Mouse (Mus musculus) hindbrain, embryonic 13.5 days (tissue): ENCODE data around the gene Prrc2b. TPM values are rescaled to one million over a fixed set of nuclear protein-coding genes. Genes with fewer than 3 reads are reported as not detected.

Source experiments
- ATAC-seq: fragments of 200-750 bp; cut with Nextera tagmentation; 2 replicates; pipeline ENCODE4 v1.8.0; 2017; ENCODE audit warnings: moderate TSS enrichment; ENCODE audit not compliant: low FRiP score
- H3K27ac ChIP-seq: fragments of 300-500 bp; sonication (generic); 2 replicates; pipeline ENCODE4 v1.5.1; 2015; ENCODE audit warnings: inconsistent platforms, mild to moderate bottlenecking, moderate library complexity
- H3K27me3 ChIP-seq: fragments of 300-500 bp; sonication (generic); 2 replicates; pipeline ENCODE4 v1.6.1; 2015; ENCODE audit warnings: mild to moderate bottlenecking, inconsistent platforms
- H3K36me3 ChIP-seq: fragments of 300-500 bp; sonication (generic); 2 replicates; pipeline ENCODE4 v1.6.1; 2015; ENCODE audit warnings: mild to moderate bottlenecking, inconsistent platforms
- H3K4me1 ChIP-seq: fragments of 300-500 bp; sonication (generic); replicated peaks from 2 replicates; pipeline ENCODE4 v1.6.1; 2015; ENCODE audit warnings: inconsistent platforms
- H3K4me2 ChIP-seq: fragments of 300-500 bp; sonication (generic); 2 replicates; pipeline ENCODE4 v1.6.1; 2015; ENCODE audit warnings: inconsistent platforms, mild to moderate bottlenecking, moderate library complexity
- H3K4me3 ChIP-seq: fragments of 300-500 bp; sonication (generic); 2 replicates; pipeline ENCODE4 v1.5.1; 2015; ENCODE audit warnings: mild to moderate bottlenecking, inconsistent platforms
- H3K9ac ChIP-seq: fragments of 300-500 bp; sonication (generic); 2 replicates; pipeline ENCODE4 v1.6.1; 2015; ENCODE audit warnings: mild to moderate bottlenecking, inconsistent platforms
- H3K9me3 ChIP-seq: fragments of 300-500 bp; sonication (generic); 2 replicates; pipeline ENCODE4 v1.6.1; 2016; ENCODE audit warnings: inconsistent platforms
- WGBS: fragments of 180-500 bp; shearing (Covaris S2); methylation state at CpG from one replicate; pipeline ENCODE4 v1.1.7; 2015; 5-methylcytosine and 5-hydroxymethylcytosine counted together
- polyA plus RNA-seq: library from polyadenylated mRNA; unstranded; fragments of >200 nt; fragmentation: Nextera tagmentation; extraction: Ambion mirVana; gene quantifications from 2 replicates; pipeline ENCODE4 v1.2.1, GENCODE M21; 2015

Gene Prrc2b
- polyA plus RNA-seq, 1 experiment from 2014 or later, result 68.8 TPM

DNA sequence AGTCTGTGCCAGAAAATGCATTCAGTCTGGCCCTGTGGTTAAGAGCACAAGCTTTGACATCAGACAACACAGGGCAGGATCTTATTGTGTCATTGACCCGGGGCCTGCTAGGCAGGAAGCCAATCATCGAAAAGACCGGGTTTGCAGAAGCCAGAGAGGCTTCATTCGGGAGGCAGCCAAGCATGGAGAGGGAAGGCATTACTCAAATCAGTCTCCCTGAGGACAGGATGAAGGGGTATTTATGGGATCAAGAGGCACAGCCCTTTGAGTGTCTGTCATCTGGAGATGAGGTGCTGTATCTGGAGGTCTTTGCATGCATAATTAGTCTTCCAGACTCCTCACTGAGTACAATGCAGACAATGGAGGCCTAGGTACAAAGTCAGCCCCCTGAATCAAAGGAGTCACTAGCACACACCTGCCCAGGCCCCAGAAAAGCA, 10.4 kb upstream of the Prrc2b start:
- 31% methylated on average over 4 of the region's 4 CpGs for WGBS
- Histone ChIP-seq H3K4me3 (no peak overlapping the region), H3K36me3 (no peaks in the 10 kb centered on the region), H3K27me3 (no peaks in the 10 kb centered on the region), H3K9me3 (no peaks in the 10 kb centered on the region), H3K4me2 (no peak overlapping the region), H3K9ac (peak overlapping the region; percentile 39; the same call in 1 of the 2 replicates), H3K27ac (no peak overlapping the region), H3K4me1 (peaks cover 17% of the 10 kb centered on the region)
- ATAC-seq, result no peak

DNA sequence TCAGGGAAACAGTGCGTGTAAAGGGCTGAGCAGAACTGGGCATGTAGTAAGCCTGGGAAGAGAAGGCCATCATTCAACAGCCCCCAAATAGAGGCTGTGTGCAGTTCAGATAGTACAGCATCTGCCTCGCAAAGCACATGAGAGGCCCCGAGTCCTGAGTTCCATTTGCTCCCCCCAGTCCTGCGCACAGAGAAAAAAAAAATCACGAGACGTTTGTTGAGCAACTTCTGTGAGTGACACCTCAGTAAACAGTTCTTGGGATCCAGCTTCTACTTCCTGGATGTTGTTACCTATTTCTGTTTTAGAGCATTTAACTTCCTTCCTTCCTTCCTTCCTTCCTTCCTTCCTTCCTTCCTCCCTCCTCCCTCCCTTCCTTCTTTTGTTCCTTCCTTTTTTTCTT, 9.3 kb upstream of the Prrc2b start:
- 85% methylated on average over 6 of the region's 6 CpGs for WGBS
- no peak overlapping the region for H3K4me3 ChIP-seq
- H3K9me3 ChIP-seq, result no peaks in the 10 kb centered on the region
- H3K27me3 ChIP-seq, result no peaks in the 10 kb centered on the region
- H3K36me3 ChIP-seq, result no peaks in the 10 kb centered on the region
- no peak overlapping the region for H3K4me2 ChIP-seq
- H3K4me1 ChIP-seq, result peaks cover 18% of the 10 kb centered on the region
- ATAC-seq, result no peak
- H3K9ac ChIP-seq, result no peak overlapping the region
- no peak overlapping the region for H3K27ac ChIP-seq

DNA sequence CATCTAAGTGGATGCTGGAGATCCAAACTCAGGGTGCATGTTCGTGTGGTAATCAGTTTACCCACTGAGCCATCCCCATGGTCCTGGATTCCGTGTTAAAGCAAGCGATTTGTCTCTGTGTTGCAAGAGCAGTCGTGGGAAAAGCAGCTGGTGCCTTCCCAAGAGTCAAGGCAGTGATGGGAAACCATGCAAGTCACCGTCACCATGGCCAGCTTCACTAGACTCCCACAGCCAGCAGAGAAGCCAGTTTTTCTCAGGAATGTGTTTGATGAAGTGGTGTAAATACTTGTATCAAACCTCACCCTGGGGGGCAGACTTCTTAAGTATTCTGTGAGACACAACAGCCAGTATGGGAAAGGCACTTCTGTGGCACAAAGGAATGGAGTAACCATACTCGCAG, 8.5 kb upstream of the Prrc2b start:
- WGBS, result 57% methylated on average over 6 of the region's 6 CpGs
- Histone ChIP-seq H3K4me3 (no peak overlapping the region), H3K27ac (no peak overlapping the region), H3K9me3 (no peaks in the 10 kb centered on the region), H3K4me2 (no peak overlapping the region), H3K4me1 (peaks cover 13% of the 10 kb centered on the region), H3K9ac (no peak overlapping the region), H3K36me3 (no peaks in the 10 kb centered on the region), H3K27me3 (no peaks in the 10 kb centered on the region)
- ATAC-seq, result no peak

DNA sequence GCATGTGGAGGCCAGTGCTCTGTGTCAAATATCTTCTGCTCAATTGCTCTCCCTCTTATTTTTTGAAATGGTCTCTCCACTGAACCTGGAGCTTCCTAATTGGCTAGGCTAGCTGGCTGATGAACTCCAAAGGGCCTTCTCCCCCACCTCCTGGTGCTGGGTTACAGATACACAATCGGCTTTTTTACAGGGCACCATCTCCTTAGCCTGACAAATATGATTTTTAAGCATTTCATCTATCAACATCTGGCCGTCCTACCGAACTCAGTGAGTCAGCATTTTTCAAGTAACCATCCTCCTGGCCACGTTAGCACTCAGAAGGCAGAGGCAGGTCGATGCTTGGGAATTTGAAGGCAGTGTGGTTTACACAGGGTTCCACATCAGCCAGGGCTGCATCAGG, 6.2 kb upstream of the Prrc2b start:
- WGBS, result 86% methylated on average over 5 of the region's 5 CpGs
- no peak overlapping the region for H3K4me2 ChIP-seq
- H3K27ac ChIP-seq, result no peak overlapping the region
- no peaks in the 10 kb centered on the region for H3K36me3 ChIP-seq
- H3K9ac ChIP-seq, result no peak overlapping the region
- H3K27me3 ChIP-seq, result no peaks in the 10 kb centered on the region
- H3K4me3 ChIP-seq, result no peak overlapping the region
- peaks cover 7% of the 10 kb centered on the region; the same call in 1 of the 2 replicates for H3K4me1 ChIP-seq
- H3K9me3 ChIP-seq, result no peaks in the 10 kb centered on the region
- no peak for ATAC-seq

DNA sequence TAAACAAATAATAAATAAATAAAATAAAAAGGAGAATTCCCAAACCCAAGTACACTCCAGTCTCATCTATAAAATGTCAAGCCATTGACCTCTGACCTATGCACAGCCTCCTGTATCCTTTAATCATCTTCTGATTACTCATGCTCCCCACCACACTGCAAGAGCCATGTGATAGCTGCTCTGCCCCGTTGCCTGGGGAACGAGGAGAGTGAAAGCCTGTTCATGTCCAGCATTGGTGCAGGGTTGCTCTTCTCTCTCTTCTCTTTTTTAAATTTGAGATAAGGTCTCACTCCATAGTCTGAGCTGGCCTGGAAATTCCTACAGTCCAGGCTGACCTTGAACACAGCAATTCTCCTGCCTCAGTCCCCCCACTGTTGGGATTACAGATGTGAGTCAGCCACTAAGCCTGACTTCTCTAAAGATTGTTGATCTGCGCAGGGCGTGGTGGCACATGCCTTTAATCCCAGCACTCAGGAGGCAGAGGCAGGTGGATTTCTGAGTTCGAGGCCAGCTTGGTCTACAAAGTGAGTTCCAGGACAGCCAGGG, 4.2 kb upstream of the Prrc2b start:
- H3K27ac ChIP-seq, result no peak overlapping the region
- H3K36me3 ChIP-seq, result no peaks in the 10 kb centered on the region
- no peak overlapping the region for H3K9ac ChIP-seq
- H3K27me3 ChIP-seq, result no peaks in the 10 kb centered on the region
- H3K4me2 ChIP-seq, result no peak overlapping the region
- no peak for ATAC-seq
- H3K4me1 ChIP-seq, result peaks cover 11% of the 10 kb centered on the region
- no peak overlapping the region for H3K4me3 ChIP-seq
- no peaks in the 10 kb centered on the region for H3K9me3 ChIP-seq
- WGBS, result 67% methylated on average over 5 of the region's 5 CpGs

DNA sequence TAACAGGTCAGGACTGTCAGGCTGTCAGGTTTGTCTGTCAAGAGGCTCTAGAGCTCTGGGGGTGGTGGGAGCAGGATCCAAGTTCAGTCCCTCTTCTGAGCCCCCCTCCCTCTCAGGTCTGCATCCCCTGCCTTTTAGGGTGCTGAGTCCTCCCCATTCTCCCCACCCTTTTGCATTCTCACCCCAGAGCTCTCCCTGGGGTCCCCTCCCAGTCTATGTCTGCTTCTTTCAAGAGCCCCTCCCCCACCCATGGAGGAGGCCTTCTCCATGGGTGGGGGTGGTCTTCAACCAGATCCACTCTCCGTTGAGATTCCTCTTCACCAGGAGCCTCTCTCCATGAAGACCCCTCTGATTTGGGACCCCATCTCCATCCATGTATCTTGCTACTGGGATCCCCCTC, 747 bp upstream of the Prrc2b start:
- Histone ChIP-seq H3K9ac (peak overlapping the region; percentile 100), H3K4me2 (peak overlapping the region; percentile 100), H3K36me3 (no peaks in the 10 kb centered on the region), H3K27me3 (no peaks in the 10 kb centered on the region), H3K27ac (peak overlapping the region; percentile 100), H3K4me1 (peaks cover 43% of the 10 kb centered on the region), H3K9me3 (no peaks in the 10 kb centered on the region), H3K4me3 (peak overlapping the region; percentile 91)
- 0 out of 2 replicates have a peak, but pooled peaks have one; percentile 3 for ATAC-seq
- 25% methylated on average over 1 of the region's 1 CpGs for WGBS

DNA sequence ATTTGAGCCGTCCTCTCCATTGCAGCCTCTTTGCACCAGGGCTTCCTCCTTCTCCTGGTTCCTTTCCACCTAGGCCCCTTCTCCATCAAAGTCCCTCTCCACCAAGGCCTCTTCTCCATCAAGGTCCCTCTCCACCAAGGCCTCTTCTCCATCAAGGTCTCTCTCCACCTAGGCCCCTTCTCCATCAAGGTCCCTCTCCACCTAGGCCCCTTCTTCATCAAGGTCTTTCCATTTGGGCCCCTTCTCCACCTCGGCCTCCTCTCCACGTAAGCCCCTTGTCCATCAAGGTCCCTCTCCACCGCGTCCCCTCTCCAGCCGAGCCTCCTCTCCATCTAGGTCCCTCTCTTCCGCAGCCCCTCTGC, 339 bp upstream of the Prrc2b start:
- H3K27ac ChIP-seq, result peak overlapping the region; percentile 100
- ATAC-seq, result peak; percentile 76
- peaks cover 47% of the 10 kb centered on the region for H3K4me1 ChIP-seq
- no peaks in the 10 kb centered on the region for H3K36me3 ChIP-seq
- peak overlapping the region; percentile 100 for H3K9ac ChIP-seq
- WGBS, result 5% methylated on average over 7 of the region's 7 CpGs
- H3K4me2 ChIP-seq, result peak overlapping the region; percentile 100
- no peaks in the 10 kb centered on the region for H3K9me3 ChIP-seq
- no peaks in the 10 kb centered on the region for H3K27me3 ChIP-seq
- peak overlapping the region; percentile 91 for H3K4me3 ChIP-seq

DNA sequence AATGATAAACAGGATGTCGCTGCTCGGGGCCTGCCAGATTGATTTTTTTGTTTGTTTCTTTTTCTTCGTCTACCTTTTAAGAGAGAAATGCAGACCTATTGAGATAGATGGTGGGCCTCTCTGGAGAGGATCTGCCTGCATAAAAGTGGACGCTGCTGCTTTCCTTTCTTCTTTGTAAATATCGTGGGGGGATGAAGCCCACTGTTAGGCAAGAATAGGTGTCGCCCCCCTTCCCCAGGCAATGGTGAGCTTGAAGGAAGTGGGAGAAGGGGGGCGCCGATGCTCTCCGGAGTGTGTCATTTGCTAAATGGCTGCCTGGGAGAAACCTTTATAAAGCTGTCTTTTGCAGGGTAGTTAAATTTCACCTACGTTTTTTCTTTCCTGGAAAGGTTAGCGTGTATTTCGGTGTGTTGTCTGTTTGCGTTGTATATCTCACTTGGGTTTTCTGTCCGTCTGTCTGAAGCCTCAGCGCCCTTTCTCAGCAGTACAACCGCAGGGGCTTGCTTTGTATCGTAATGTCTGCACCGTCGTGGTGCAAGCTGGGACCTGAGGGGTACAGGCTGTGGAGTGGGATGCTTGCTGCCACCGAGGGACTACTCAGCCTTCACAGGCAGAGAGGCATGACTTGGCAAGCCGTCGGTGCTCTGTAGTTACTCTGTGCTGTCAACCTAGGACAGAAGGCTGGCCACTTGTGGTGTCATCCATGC, 931 bp downstream of the Prrc2b start:
- Histone ChIP-seq H3K9me3 (no peaks in the 10 kb centered on the region), H3K27ac (peak overlapping the region; percentile 100), H3K4me2 (peak overlapping the region; percentile 100), H3K27me3 (no peaks in the 10 kb centered on the region), H3K9ac (peak overlapping the region; percentile 100), H3K36me3 (no peaks in the 10 kb centered on the region), H3K4me3 (peak overlapping the region; percentile 91), H3K4me1 (peaks cover 57% of the 10 kb centered on the region)
- ATAC-seq, result peak; percentile 38
- WGBS, result under 1% methylated on average over 22 of the region's 22 CpGs

DNA sequence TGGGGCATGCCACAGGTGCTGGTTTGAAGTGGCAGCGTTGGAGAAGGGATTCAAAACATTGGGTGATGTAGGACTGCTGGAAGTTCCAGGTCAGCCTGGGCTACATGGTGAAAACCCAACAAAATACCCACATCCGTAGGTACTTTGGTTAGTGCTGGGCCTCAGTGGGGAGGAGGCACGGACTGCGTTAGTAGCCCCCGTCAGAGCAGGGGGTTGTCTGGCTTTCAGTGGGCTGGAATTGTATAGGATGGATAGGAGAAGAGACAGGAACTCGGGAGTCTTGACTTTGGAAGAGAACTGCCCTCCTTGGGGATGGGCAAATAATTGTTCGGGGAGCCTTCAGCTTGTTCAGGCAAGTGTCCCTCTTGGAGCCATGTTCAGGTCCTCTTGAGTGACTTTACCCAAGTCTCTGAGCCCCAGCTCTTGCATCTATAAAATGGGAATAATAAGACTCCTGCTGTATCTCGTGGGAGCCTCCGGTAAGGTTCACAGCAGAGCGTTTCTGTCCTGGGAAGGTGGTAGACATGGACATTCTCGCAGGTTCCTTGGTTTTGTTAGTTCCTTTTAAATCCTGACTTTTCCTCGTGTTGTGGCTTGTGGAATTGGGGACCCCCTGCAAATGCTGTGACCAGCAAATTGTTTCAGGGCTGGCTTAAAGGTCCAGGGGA, 1.6 kb downstream of the Prrc2b start:
- Histone ChIP-seq H3K4me2 (peak overlapping the region; percentile 100), H3K27me3 (no peaks in the 10 kb centered on the region), H3K36me3 (no peaks in the 10 kb centered on the region), H3K27ac (peak overlapping the region; percentile 100), H3K4me1 (peaks cover 64% of the 10 kb centered on the region), H3K4me3 (peak overlapping the region; percentile 91), H3K9ac (peak overlapping the region; percentile 100), H3K9me3 (no peaks in the 10 kb centered on the region)
- WGBS, result 11% methylated on average over 12 of the region's 12 CpGs
- ATAC-seq, result 0 out of 2 replicates have a peak, but pooled peaks have one; percentile 5

DNA sequence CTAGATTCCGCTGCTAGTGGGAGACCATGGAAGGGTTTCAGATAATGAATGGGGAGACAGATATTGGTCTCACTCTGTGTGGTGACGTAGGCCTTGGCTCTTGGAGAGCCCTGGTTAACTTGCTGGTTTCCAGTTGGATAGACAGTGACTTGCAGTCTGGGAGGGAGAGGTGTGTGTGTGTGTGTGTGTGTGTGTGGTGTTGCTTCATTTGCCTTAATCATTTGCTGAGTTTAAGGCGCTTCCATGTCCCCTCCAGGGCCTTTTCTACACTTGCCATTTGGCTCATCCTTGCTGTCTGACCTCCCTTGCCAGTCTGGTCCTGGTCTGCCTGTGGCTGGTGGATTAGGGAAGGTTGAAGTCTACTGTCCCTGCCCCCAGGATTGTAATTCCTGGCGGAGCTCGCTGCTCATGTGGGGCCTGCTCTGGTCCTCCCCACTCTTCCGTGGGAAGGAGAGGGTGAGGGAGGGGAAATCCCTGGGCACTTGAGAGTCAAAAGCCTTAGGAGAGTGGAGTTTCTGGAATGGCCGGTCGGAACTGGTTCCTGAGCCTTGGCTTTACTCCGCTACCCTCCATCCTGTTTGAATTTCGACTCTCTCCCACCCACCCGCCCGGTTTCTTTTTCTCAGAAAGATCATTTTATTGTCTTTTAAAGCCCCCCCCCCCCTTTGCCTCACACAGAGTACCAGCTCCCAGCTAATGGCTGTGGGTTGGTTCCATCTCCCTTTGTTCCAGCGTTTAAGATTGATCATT, 2.3 kb downstream of the Prrc2b start:
- H3K27ac ChIP-seq, result peak overlapping the region; percentile 100
- H3K9ac ChIP-seq, result peak overlapping the region; percentile 100
- H3K4me1 ChIP-seq, result peaks cover 70% of the 10 kb centered on the region
- no peaks in the 10 kb centered on the region for H3K9me3 ChIP-seq
- 3% methylated on average over 13 of the region's 13 CpGs for WGBS
- H3K27me3 ChIP-seq, result no peaks in the 10 kb centered on the region
- H3K4me2 ChIP-seq, result peak overlapping the region; percentile 100
- H3K36me3 ChIP-seq, result no peaks in the 10 kb centered on the region
- ATAC-seq, result no peak
- H3K4me3 ChIP-seq, result peak overlapping the region; percentile 91

DNA sequence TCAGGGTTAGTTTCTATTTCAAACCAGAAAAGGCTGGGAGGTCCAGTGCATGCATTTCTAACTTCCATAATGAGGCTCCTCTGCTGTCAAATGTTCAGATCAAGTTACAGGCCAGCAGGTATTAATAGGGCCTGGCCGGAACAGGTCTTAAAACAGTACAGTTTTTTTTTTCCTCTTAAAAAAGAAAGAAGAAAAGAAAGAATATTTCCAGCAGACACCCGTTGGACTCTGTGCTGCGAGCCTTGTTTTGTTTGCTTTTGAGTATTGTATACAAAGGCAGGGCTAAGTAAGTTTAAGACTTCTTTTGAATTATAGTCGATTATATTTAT, 2.9 kb downstream of the Prrc2b start:
- ATAC-seq, result no peak
- Histone ChIP-seq H3K4me1 (peaks cover 75% of the 10 kb centered on the region), H3K27ac (peak overlapping the region; percentile 100), H3K36me3 (no peaks in the 10 kb centered on the region), H3K9me3 (no peaks in the 10 kb centered on the region), H3K4me2 (peak overlapping the region; percentile 100), H3K9ac (peak overlapping the region; percentile 100), H3K4me3 (peak overlapping the region; percentile 91), H3K27me3 (no peaks in the 10 kb centered on the region)
- WGBS, result 27% methylated on average over 4 of the region's 4 CpGs

DNA sequence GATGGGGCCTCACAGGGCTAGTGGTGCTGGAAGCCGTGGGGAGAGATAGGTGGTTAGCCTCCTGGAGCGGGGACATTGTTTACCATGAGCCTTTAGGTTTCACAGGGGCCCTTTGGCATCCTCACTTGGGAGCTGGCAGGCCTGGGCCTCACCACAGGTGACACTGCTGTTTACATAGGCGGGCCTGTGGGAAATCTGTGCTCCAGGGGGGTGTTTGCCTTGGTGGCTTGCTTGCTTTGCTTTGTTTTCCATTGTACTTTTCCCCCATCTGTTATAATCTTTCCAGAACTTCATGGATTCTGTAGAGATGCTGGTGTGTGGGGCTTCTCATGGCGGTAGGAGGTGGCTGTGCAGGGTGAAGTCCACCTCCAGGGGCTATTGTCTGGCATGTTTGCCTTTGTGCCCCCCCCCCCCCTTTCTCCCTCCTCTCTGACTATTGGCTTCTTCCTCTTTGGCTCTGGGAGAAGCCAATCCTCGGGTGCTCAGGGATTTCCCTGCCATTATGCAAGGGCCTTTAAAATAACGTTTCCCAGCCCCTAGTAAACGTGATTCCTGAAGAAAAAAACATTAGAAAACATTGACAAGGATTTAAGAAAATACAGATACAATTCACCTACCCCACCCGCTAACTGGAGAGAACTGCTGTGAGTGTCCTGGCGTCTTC, 3.6 kb downstream of the Prrc2b start:
- Histone ChIP-seq H3K27ac (peak overlapping the region; percentile 100), H3K36me3 (no peaks in the 10 kb centered on the region), H3K4me1 (peaks cover 82% of the 10 kb centered on the region), H3K27me3 (no peaks in the 10 kb centered on the region), H3K9ac (peak overlapping the region; percentile 100), H3K4me2 (peak overlapping the region; percentile 100), H3K9me3 (no peaks in the 10 kb centered on the region), H3K4me3 (peak overlapping the region; percentile 91)
- WGBS, result 25% methylated on average over 9 of the region's 9 CpGs
- ATAC-seq, result no peak
